Mouse (Mus musculus): ENCODE data around the gene Tns1. TPM values are rescaled to one million over a fixed set of nuclear protein-coding genes. Genes with fewer than 3 reads are reported as not detected.

Gene Tns1
- polyA plus RNA-seq, 1 experiment from 2014 or later, result 23.0 TPM

GRCm38 (mm10) chr1:74090329-74090728 is 33.9 kb downstream of the Tns1 start:
- no peak overlapping the region for H3K27ac ChIP-seq (ENCODE audit: low read length)
- no peak for ATAC-seq (ENCODE audit: low read depth)
- H3K9me3 ChIP-seq (replicated peaks; ENCODE audit: control insufficient read depth, low read length), result no peaks in the 10 kb centered on the region
- no peak overlapping the region for H3K4me2 ChIP-seq (ENCODE audit: low read depth, low read length)
- H3K9ac ChIP-seq (ENCODE audit: low read depth, low read length), result no peak overlapping the region
- no peak overlapping the region for H3K4me3 ChIP-seq (ENCODE audit: low read depth, low read length)
- H3K27me3 ChIP-seq (ENCODE audit: control insufficient read depth, insufficient read depth, low read depth, low read length), result no peaks in the 10 kb centered on the region; the same call in 1 of the 2 replicates
- H3K4me1 ChIP-seq (ENCODE audit: control insufficient read depth, low read depth, low read length), result no peaks in the 10 kb centered on the region
- H3K36me3 ChIP-seq (ENCODE audit: control insufficient read depth, insufficient read depth), result no peaks in the 10 kb centered on the region
- WGBS (ENCODE audit: insufficient replicate concordance), result 51% methylated on average over 7 of the region's 7 CpGs

GRCm38 (mm10) chr1:74088569-74088968 is 35.7 kb downstream of the Tns1 start:
- ATAC-seq (ENCODE audit: low read depth), result no peak
- Histone ChIP-seq H3K27me3 (ENCODE audit: control insufficient read depth, insufficient read depth, low read depth, low read length) (no peaks in the 10 kb centered on the region; the same call in 1 of the 2 replicates), H3K4me1 (ENCODE audit: control insufficient read depth, low read depth, low read length) (no peaks in the 10 kb centered on the region)

DNA sequence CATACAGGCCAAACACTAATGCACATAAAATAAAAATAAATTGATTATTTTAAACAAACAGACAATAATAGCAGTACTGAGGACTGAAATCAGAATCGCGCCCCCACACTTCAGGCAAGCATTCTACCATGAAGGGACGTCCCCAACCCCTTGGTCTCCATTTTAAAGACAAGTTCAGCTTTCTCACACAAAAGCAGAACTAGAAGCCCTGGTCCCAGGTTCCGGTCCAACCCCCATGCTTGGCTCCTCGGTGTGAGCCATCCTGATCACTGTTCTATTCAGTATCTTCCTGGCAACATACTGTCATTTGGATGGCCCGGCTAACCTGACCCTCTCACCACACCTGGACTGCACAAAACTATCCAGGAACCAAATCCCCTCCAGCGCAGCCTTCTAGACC is 38.7 kb downstream of the Tns1 start:
- Histone ChIP-seq H3K4me3 (ENCODE audit: low read depth, low read length) (no peak overlapping the region), H3K9ac (ENCODE audit: low read depth, low read length) (no peak overlapping the region), H3K4me2 (ENCODE audit: low read depth, low read length) (no peak overlapping the region), H3K27ac (ENCODE audit: low read length) (no peak overlapping the region), H3K27me3 (ENCODE audit: control insufficient read depth, insufficient read depth, low read depth, low read length) (no peaks in the 10 kb centered on the region; the same call in 1 of the 2 replicates), H3K9me3 (replicated peaks; ENCODE audit: control insufficient read depth, low read length) (no peaks in the 10 kb centered on the region), H3K36me3 (ENCODE audit: control insufficient read depth, insufficient read depth) (no peaks in the 10 kb centered on the region), H3K4me1 (ENCODE audit: control insufficient read depth, low read depth, low read length) (peaks cover 9% of the 10 kb centered on the region)
- WGBS (ENCODE audit: insufficient replicate concordance), result 56% methylated on average over 7 of the region's 7 CpGs
- ATAC-seq (ENCODE audit: low read depth), result no peak

More at GRCm38 (mm10) chr1:74088569-74088968, 35.7 kb downstream of the Tns1 start:
- H3K36me3 ChIP-seq (ENCODE audit: control insufficient read depth, insufficient read depth), result no peaks in the 10 kb centered on the region
- H3K4me3 ChIP-seq (ENCODE audit: low read depth, low read length), result no peak overlapping the region
- 40% methylated on average over 1 of the region's 1 CpGs for WGBS (ENCODE audit: insufficient replicate concordance)
- H3K4me2 ChIP-seq (ENCODE audit: low read depth, low read length), result no peak overlapping the region
- H3K9me3 ChIP-seq (replicated peaks; ENCODE audit: control insufficient read depth, low read length), result no peaks in the 10 kb centered on the region
- no peak overlapping the region for H3K9ac ChIP-seq (ENCODE audit: low read depth, low read length)
- no peak overlapping the region for H3K27ac ChIP-seq (ENCODE audit: low read length)

- 30% methylated on average over 5 of the region's 5 CpGs for WGBS (ENCODE audit: insufficient replicate concordance)
- no peak overlapping the region for H3K9ac ChIP-seq (ENCODE audit: low read depth, low read length)
- peaks cover 9% of the 10 kb centered on the region for H3K4me1 ChIP-seq (ENCODE audit: control insufficient read depth, low read depth, low read length)
- no peaks in the 10 kb centered on the region for H3K9me3 ChIP-seq (replicated peaks; ENCODE audit: control insufficient read depth, low read length)
- no peak for ATAC-seq (ENCODE audit: low read depth)
- no peaks in the 10 kb centered on the region for H3K36me3 ChIP-seq (ENCODE audit: control insufficient read depth, insufficient read depth)
- no peak overlapping the region for H3K4me3 ChIP-seq (ENCODE audit: low read depth, low read length)
- H3K27ac ChIP-seq (ENCODE audit: low read length), result no peak overlapping the region
- H3K27me3 ChIP-seq (ENCODE audit: control insufficient read depth, insufficient read depth, low read depth, low read length), result no peaks in the 10 kb centered on the region
- no peak overlapping the region for H3K4me2 ChIP-seq (ENCODE audit: low read depth, low read length)
Observed at GRCm38 (mm10) chr1:74084752-74085151, 39.5 kb downstream of the Tns1 start.

GRCm38 (mm10) chr1:74084065-74084705 is 40.1 kb downstream of the Tns1 start:
- WGBS (ENCODE audit: insufficient replicate concordance), result 53% methylated on average over 6 of the region's 6 CpGs
- peaks cover 9% of the 10 kb centered on the region for H3K4me1 ChIP-seq (ENCODE audit: control insufficient read depth, low read depth, low read length)
- H3K9ac ChIP-seq (ENCODE audit: low read depth, low read length), result no peak overlapping the region
- H3K4me2 ChIP-seq (ENCODE audit: low read depth, low read length), result no peak overlapping the region
- no peak for ATAC-seq (ENCODE audit: low read depth)
- no peak overlapping the region for H3K4me3 ChIP-seq (ENCODE audit: low read depth, low read length)
- no peaks in the 10 kb centered on the region for H3K36me3 ChIP-seq (ENCODE audit: control insufficient read depth, insufficient read depth)
- no peak overlapping the region for H3K27ac ChIP-seq (ENCODE audit: low read length)
- no peaks in the 10 kb centered on the region for H3K27me3 ChIP-seq (ENCODE audit: control insufficient read depth, insufficient read depth, low read depth, low read length)
- H3K9me3 ChIP-seq (replicated peaks; ENCODE audit: control insufficient read depth, low read length), result no peaks in the 10 kb centered on the region

DNA sequence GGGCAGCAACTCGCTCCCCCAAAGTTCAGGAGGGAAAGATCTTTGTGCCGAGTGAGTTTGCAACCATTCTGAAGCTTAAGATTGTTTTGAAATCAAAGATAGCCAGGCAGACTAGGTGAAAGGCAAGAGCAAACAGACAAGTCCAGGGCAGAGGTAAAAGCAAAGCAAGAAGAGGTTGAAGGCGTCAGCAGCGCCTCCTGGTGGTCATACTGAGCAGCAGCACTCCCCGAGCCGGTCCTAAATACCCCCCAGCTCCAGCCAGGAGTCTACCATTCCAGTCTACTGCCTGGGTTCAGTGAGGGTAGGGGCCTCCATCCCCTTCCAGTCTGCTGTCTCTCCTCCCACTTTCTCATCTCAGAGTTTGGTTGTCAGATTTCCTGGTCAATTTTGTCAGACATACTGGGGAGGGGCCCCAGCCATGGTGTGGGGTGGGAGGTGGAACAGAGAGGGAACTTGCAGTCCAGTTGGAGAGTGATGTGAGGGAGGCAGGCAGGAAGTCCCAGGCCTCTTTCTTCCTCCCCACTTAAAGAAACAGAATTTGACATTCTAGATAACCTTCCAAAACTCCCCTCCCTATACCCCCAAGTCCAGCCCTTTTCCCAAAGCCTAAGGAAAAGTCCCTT is 41.3 kb downstream of the Tns1 start:
- no peak overlapping the region for H3K27ac ChIP-seq (ENCODE audit: low read length)
- peaks cover 9% of the 10 kb centered on the region for H3K4me1 ChIP-seq (ENCODE audit: control insufficient read depth, low read depth, low read length)
- H3K36me3 ChIP-seq (ENCODE audit: control insufficient read depth, insufficient read depth), result no peaks in the 10 kb centered on the region
- peak; percentile 56 for ATAC-seq (ENCODE audit: low read depth)
- H3K27me3 ChIP-seq (ENCODE audit: control insufficient read depth, insufficient read depth, low read depth, low read length), result no peaks in the 10 kb centered on the region
- WGBS (ENCODE audit: insufficient replicate concordance), result 11% methylated on average over 6 of the region's 6 CpGs
- no peak overlapping the region for H3K9ac ChIP-seq (ENCODE audit: low read depth, low read length)
- no peaks in the 10 kb centered on the region for H3K9me3 ChIP-seq (replicated peaks; ENCODE audit: control insufficient read depth, low read length)
- no peak overlapping the region for H3K4me2 ChIP-seq (ENCODE audit: low read depth, low read length)
- H3K4me3 ChIP-seq (ENCODE audit: low read depth, low read length), result no peak overlapping the region

DNA sequence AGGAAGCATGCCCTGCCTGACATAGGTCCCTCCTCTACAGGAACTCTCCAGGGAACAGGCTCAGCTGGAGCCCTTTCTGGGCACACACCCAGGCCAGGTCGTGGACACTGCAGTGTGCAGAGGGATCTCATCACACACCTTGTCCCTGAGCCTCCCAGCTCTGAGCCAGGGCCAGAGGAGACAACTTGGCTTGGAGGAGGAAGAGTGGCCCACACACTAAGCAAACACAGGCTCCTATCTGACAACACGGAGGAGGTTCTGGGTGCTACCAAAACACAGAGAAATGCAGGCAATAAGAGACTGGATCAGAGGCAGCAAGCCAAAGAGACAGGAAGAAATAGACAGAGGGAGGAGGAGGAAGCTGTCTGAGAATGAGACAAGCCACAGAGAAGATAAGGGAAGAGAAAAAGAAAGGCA is 42.7 kb downstream of the Tns1 start:
- Histone ChIP-seq H3K4me1 (ENCODE audit: control insufficient read depth, low read depth, low read length) (peaks cover 9% of the 10 kb centered on the region), H3K4me2 (ENCODE audit: low read depth, low read length) (no peak overlapping the region), H3K9ac (ENCODE audit: low read depth, low read length) (no peak overlapping the region), H3K4me3 (ENCODE audit: low read depth, low read length) (no peak overlapping the region), H3K27ac (ENCODE audit: low read length) (no peak overlapping the region), H3K9me3 (replicated peaks; ENCODE audit: control insufficient read depth, low read length) (no peaks in the 10 kb centered on the region), H3K27me3 (ENCODE audit: control insufficient read depth, insufficient read depth, low read depth, low read length) (no peaks in the 10 kb centered on the region), H3K36me3 (ENCODE audit: control insufficient read depth, insufficient read depth) (no peaks in the 10 kb centered on the region)
- no peak for ATAC-seq (ENCODE audit: low read depth)
- WGBS (ENCODE audit: insufficient replicate concordance), result 5% methylated on average over 2 of the region's 2 CpGs

GRCm38 (mm10) chr1:74077353-74077752 is 46.9 kb downstream of the Tns1 start:
- H3K9me3 ChIP-seq (replicated peaks; ENCODE audit: control insufficient read depth, low read length), result no peaks in the 10 kb centered on the region
- 0% methylated on average over 2 of the region's 2 CpGs for WGBS (ENCODE audit: insufficient replicate concordance)
- H3K36me3 ChIP-seq (ENCODE audit: control insufficient read depth, insufficient read depth), result no peaks in the 10 kb centered on the region
- H3K9ac ChIP-seq (ENCODE audit: low read depth, low read length), result no peak overlapping the region
- no peak overlapping the region for H3K4me3 ChIP-seq (ENCODE audit: low read depth, low read length)
- peaks cover 5% of the 10 kb centered on the region; the same call in 1 of the 2 replicates for H3K4me1 ChIP-seq (ENCODE audit: control insufficient read depth, low read depth, low read length)
- no peak overlapping the region for H3K27ac ChIP-seq (ENCODE audit: low read length)
- no peaks in the 10 kb centered on the region for H3K27me3 ChIP-seq (ENCODE audit: control insufficient read depth, insufficient read depth, low read depth, low read length)
- no peak overlapping the region for H3K4me2 ChIP-seq (ENCODE audit: low read depth, low read length)
- peak; percentile 47; the same call in 1 of the 2 replicates for ATAC-seq (ENCODE audit: low read depth)

- Histone ChIP-seq H3K27ac (ENCODE audit: low read length) (no peak overlapping the region), H3K4me2 (ENCODE audit: low read depth, low read length) (no peak overlapping the region), H3K4me1 (ENCODE audit: control insufficient read depth, low read depth, low read length) (no peaks in the 10 kb centered on the region), H3K9me3 (replicated peaks; ENCODE audit: control insufficient read depth, low read length) (no peaks in the 10 kb centered on the region), H3K4me3 (ENCODE audit: low read depth, low read length) (no peak overlapping the region), H3K27me3 (ENCODE audit: control insufficient read depth, insufficient read depth, low read depth, low read length) (no peaks in the 10 kb centered on the region), H3K9ac (ENCODE audit: low read depth, low read length) (no peak overlapping the region), H3K36me3 (ENCODE audit: control insufficient read depth, insufficient read depth) (no peaks in the 10 kb centered on the region)
- 52% methylated on average over 4 of the region's 4 CpGs for WGBS (ENCODE audit: insufficient replicate concordance)
- ATAC-seq (ENCODE audit: low read depth), result no peak
Observed at GRCm38 (mm10) chr1:74076230-74076629, 48.0 kb downstream of the Tns1 start.
